Mouse (Mus musculus): ENCODE data around the gene Ttll11.

- TF ChIP-seq CTCF (IDR thresholded peaks at IDR 0.05; ENCODE audit: low read depth, low read length) (no peak), POLR2A (IDR thresholded peaks at IDR 0.05; ENCODE audit: borderline replicate concordance, low read depth, low read length) (no peak)
Observed at GRCm38 (mm10) chr2:35863284-35863683, 116.4 kb downstream of the Ttll11 start.

All from bone marrow macrophage, adult 2 months (primary cell).